Mouse (Mus musculus) megakaryocyte, embryonic 14.5 days (primary cell): ENCODE results near the gene Golga2.

Experiments
- FLI1 ChIP-seq: IDR thresholded peaks from 2 replicates; pipeline ENCODE4 v1.6.1; 2012; ENCODE audit warnings: low read length, inconsistent platforms, mixed read lengths
- GATA1 ChIP-seq: IDR thresholded peaks from 3 replicates; pipeline ENCODE4 v1.6.1; 2012; ENCODE audit warnings: mixed read lengths, low read length, inconsistent platforms, borderline replicate concordance

DNA sequence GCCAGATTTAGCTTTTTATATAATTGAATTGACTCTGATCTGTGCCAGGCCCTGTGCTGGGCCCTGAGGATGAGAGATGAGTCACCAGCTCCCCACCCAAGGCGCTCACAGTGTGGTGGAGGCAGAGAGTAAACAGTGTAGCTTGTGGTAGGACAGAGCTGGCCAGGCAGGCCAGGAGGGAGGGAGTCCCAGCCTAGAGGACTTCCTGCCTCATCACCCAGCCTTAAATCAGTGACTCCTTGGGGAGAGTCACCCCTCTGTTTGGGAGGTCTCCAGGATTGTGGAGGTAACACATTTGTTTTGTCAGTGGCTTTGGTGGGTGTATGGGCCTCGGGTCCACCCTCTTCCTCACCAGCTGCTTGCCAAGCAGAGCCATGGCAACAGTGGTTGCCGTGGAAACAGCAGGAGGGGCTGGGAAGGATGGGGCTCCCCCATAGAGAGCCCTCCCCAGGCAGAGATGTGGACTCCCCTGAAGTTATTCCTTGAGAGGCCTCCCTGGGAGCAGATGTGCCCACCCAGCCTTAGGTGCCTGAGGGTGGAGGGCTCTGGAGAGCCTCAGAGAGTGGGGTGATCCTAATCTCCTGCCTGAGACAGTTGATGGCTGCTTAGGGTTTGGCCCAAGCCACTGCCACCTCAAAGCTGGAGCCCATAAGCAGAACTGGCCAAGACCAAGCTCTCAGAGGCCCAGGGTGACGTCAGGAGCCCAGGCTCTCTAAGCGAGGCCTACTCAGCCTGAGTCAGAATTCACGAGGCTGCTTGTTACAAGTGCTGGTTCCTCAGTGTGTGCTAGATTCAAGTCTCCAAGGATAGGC, 55.6 kb downstream of the Golga2 start:
- TF ChIP-seq GATA1 (no peak), FLI1 (no peak)
